Mouse (Mus musculus) 3T3-L1 (cell line): ENCODE data around the gene Polr2f.

Experiments used
- DNase-seq: peaks from one replicate; pipeline ENCODE4 v3.0.0-alpha.2; 2015; ENCODE audit warnings: low read depth, low spot score

Polr2f gene

DNA sequence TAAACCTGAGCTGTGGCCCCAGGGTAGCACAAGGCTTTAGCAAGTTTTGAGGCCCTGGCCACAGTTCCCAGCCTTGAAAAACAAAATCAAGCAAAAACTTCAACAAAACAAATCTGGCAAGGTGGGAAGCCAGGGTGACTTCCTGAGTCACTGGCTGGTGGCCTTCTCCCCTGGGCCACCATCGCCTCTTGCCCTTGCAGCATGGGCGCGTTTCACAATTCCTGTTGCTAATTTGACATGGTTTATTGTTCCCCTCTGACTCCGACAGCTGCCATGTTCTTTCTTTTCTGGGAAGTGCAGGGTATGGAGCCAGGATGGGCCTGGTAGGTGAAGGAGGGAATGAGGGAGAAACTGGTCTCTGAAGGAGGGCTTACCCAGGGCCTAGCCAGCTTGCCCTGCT lies 18.7 kb upstream of the Polr2f start:
- no peak for DNase-seq

DNA sequence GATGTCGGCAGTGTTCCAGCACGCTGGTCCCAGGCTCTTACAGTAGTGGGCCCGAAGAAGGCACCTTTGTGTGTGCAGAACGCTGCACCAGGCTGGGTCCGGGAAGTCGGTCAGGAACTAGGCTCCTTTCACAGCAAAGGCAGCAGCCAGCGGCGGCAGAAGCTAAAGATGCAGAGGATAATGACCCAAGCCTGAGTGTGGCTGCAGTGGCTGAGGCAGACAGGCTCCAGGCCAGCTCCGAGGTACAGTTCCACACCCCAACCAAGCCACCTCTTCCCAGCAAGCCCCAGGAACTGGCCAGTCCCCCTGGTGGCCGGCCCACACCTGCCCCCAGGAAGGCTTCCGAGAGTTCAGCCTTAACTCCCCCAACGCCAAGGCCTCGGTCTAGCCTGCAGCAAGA lies 18.3 kb upstream of the Polr2f start:
- DNase-seq: no peak

DNA sequence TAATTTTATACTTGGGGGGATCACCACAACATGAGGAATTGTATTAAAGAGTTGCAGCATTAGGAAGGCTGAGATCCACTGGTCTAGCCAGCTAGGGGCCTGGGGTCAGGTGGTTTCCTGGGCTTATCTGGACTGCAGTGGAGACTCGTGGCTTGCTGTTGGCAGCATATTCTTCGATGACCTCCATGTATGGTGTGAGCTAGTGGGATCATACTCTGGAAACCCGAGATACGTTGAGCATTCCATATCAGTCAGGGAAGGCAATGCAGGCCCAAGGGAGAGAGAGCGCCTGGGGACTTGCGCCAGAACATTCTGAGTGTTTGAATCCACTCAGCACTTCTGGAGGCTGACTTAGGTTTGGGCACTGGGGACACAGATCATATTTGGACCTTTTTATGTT lies 17.1 kb upstream of the Polr2f start:
- DNase-seq: no peak

DNA sequence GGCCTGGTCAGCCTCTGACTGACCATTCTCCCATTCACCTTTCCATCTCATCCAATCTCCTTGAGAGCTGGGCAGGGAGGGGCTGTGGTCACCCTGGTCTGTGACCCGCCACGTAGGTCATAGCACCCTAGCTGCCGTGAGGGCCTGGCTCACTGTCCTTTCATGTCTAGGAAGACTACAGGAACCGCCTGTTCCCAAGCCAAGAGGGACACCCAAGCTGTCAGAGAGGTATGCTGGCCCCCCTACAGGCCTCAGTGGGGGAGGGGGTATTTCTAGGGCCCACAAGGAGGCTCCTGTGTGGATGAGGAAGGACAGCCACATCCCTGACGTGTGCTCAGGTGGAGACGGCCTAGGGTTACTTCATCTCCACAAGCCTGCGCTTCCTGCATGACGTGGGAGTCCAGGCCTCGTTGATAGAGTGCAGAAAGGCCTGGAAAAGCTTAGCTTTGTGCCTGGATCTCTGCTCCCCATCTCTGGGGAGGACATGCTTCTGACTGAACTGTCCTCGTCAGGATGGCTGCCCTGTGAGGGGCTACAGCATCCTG lies 16.4 kb upstream of the Polr2f start:
- DNase-seq: no peak

DNA sequence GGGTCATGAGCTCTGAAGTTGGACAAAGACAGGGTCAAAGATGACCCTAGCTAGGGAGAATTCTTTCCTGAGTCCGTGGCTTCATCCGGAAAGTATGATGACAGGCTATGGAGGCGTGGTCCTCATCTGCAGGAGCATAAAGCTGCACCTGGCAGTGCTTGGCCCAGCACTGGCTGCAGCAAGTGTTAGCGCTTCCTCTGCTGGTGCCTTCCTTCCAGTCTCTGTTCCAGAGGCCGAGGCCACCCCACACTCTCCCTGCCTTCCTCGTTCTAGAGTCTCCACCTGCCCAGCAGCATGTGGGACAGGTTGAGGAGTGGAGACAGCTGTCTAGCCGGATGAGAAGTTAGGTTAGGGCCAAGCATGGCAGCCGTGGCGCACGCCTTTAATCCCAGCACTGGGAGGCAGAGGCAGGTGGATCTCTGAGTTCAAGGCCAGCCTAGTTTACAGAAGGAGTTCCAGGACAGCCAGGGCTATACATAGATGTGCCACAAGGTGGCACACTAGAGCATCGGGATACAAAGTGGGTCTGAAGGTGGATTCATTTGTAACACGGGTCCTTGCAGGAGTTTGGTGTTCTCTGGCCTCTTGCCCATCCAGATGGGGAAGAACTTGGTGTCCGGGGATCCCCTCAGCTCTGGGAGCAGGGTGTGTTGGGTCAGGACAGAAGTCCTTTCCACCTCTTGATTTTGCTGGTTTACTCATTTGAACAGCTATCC lies 14.4 kb upstream of the Polr2f start:
- DNase-seq: peak; percentile 67

DNA sequence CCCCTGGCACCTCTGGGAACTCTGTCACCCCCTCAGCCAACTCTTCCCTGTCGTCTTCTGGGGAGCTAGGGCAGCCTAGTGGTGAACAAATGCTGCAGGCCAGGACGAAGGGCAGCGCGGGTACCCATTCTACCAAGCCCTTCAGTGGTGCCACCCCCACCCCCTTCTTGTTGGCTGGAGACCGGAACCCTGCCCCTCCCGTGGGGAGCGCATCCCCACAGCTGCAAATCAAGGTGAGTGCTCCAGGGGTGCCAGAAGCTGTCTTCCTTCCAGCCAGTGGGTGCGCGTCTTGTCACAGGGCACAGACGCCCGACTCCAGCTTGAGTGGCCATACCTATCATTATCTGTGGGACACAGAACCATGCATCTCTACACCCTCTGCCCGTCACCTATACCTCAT lies 13.7 kb upstream of the Polr2f start:
- DNase-seq: no peak

DNA sequence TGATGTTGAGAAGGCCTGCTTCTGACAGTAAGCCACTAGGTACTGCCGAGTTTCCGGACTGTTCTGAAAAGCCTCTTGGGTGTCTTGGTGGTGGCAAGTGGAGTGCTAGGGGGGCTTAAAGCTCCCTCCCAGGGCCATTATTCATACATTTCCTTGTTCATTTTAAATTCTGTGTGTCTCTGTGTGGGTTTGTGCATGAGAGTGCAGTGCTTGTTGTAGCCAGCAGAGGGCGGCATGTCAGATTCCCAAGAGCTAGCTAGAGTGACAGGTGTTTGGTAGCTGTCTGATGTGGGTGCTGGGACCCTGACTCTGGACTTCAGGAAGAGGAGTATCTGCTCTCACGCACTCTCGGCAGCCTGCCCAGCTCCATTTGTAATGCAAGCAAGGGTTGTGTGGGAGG lies 12.6 kb upstream of the Polr2f start:
- DNase-seq: peak; percentile 29

DNA sequence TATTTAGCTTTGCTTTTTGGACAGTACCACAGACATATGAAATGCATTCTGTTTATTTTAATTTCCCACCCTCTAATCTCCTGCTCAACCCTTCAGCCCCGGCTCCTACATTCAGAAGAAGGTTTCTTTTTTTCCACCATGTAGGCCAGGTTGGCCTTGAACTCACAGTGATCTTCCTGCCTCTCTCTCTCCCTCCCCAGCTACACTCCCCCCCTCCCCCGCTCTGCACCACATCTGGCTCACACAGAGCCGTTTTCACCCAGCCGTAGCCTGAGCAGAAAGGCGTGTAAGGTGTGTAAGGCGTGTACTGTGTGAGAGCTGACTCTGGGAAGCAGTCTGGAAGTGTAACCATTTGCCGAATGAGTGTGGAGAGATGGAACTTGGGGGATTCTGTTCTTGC lies 11.5 kb upstream of the Polr2f start:
- no peak for DNase-seq

DNA sequence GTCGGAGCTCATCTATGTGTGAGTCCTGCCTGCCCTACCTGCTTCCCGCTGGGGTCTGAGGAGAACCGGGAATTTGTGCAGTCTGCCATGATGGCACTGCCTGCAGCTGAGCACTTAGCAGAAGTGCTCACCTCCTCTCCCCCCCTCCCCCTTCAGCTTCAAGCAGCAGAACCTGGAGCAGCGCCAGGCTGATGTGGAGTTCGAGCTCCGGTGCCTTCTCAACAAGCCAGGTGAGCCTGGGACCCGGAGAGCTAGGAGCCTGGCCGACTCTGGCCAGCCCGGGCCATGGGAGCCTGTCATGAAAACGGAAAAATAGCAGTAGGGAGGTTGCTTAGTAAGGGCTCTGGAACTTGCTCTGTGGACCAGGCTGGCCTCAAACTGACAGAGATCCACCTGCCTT lies 10.0 kb upstream of the Polr2f start:
- DNase-seq: no peak

DNA sequence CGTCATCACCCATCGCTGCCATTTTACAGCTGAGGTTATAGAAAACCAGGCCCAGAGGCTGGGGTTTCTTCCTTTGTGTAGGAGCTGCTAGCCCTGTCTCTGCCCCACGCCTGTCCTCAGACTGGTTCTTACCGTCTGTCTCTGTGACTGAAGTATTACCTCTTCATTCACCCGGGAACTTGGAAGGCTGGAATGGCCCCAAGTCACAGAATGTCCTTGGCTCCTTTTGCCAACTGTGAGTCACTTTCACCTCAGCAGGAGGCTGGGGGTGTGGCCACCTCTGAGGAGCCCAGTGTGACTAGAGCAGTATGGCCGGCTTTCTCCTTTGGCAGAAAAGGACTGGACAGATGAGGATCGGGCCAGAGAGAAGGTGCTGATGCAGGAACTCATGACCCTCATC lies 9.4 kb upstream of the Polr2f start:
- peak; percentile 94 for DNase-seq

DNA sequence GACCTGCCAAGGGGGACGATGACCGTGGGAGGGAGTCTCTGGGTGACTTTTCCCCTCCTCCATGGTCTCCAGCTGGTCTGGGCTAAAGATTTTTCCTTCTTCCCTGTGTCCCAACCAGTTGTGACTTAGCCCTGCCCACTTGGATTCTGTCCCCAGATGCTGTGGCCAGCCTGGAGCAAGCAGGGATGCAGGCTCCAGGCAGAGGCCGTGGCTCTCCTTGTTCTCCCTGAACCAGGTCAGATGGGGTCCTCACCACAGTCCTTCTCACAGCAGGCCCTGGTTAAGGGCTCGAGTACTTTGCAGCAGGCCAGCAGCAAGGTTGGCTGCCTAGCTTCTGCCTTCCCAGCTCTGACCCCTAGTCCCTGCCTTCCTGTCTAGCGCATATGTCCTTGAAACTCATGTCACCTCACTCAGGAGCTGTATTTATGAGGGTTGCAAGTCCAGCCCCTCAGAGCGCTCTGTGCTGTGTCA lies 7.6 kb upstream of the Polr2f start:
- DNase-seq: no peak

DNA sequence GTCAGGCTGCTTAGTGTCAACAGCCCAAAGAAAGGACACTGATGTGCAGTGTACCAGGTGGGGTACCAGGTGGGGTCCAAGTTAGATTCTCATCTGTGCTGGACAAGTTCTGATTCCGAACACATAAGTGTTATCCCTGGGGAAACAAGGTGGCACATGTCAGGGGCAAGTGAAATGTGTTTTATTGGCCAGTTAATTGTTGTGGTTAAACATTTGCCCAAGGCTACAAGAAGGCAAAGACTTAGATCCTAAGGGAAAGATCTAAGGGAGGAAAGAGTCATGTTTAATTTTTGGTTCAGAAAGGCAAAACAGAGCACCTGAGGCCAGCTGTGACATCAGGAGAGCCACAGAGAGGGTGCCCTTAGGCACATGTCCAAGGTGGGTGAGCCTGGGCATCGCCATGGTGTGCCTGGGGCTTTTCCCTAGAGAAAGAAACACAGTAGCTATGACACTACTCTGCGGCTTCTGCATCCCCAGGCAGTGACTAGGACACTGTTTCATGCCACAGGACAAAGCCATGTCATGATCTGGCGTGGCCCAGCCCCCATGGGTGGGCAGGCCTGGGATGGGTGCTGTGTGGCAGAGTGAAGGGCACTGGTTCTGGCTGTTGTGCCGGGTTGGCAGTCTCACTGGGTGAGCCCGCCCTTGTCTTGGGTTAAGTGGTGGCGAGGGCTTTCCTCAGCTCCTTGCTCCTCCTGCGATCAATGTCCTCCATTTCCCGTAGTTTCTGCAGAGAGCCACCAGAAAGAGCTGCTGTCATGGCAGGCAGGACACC lies 6.1 kb upstream of the Polr2f start:
- no peak for DNase-seq

DNA sequence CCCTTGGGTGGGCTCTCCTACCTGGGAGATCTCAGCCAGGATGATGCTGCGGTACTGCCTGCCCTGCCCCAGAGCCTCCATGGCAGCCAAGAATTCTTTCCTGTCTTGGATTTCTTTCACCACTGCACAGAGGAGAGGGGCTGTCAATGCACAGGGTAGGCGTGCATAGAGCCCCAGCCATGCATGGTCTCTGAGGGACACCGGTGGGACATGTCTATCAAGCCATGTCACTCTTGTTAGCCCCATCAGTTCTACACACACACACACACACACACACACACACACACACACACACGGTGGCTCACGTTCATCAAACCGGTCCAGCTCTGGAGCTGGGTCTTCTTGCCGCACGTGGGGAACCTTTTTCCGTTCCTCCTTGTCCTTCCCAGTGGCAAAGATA lies 5.5 kb upstream of the Polr2f start:
- DNase-seq: no peak

DNA sequence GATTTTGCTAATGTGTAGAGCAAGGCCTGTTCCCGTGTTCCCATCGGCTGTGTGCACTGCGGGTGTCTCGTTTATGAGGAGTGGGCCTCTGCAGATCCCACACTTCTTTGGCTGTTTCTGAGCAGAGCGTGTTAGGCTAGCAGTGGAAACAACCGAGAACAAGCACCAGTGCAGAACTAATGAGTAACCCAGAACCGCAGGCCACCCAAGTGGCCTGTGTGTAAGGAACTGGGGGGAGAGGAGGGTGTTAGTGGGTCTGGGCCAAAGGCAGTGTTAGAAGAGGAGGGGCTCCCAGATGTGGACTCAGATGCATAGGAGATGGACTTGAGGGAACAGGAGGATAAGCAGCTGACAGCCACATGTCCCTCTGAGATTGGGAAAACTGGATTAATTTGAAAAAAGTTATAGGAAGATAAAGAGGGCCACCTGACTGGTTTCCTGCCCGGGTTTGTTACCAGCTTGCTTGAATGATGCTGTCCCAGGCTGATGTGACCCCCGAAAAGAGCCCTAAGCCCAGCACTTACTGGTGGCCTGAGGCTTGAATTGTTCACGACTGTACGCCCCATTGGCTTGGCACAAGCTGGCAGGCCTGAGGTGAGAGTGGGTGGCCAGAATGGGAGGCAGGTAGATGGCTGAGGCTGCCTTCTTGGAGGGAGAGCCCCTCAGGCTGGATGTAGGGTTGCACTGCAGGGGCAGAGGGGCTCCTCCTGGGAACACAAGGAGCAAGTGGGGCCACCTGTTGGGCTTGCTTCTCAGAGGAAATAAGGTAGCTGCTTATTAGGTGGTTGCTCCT lies 4.8 kb upstream of the Polr2f start:
- DNase-seq: no peak

DNA sequence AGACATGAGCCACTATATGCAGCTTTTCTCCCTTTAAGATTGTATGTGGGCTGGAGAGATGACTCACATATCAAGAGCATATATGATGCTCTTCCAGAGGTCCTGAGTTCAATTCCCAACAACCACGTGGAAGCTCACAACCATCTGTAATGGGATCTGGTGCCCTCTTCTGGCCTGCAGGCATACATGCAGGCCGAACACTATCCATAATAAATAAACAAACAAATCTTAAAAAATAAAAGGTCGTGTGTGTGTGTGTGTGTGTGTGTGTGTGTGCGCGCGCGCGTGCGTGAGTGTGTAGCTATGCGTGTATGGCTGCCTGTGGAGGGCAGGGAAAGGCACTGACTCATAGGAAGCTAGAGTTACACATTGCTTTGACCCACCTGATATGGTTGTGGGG lies 1.2 kb upstream of the Polr2f start:
- peak; percentile 50 for DNase-seq

DNA sequence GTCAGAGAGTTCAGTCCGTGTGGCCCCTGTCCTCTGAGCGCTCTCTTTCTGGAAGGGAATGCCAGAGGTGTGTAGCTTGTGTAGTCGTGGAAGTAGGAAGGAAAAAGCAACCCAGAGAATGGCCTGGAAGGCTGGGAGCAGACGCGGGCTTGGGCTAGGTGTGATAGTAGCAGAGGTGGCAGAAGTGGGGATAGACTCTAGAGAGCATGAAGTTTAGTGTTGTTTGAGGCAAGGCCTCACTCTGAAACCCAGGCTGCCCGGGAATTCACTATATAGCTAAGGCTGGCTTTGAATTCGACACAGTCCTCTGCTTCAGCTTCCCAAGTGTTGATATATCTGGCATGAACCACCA lies 733 bp downstream of the Polr2f start:
- DNase-seq: no peak

DNA sequence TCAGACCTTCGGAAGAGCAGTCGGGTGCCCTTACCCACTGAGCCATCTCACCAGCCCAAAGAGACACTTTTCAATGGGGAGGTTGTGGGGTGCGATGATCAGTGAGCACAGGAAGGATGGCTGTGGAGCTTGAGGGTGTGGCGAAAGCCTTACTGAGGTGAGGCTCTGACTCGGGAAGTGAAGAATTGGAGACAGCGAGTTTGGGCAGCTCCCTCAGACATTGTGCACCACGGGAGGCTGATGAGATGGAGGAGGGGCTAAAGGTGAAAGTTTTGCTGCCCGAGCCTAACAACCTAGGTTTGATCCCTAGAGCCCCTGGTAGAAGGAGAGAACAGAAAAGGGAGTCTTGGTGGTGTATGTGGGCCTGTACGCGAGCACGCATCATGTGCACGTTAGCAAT lies 2.5 kb downstream of the Polr2f start:
- DNase-seq: no peak

DNA sequence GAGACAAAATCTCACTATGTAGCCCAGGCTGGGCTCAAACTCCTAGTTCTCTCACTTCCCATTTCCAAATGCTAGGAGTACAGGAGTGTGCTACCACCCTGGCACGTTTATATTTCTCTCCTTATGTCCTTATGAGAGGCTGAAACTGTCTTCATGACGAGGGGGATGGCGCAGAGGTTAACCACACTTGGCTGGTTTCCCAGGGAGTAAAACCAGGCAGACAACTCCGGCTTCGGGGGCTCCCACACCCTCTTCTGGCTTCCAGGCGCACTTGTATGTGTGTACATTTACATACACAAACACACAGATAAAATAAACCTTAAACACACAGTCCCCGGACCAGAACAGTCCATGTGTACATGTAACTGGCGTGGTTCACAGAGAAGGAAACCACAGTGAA lies 3.2 kb downstream of the Polr2f start:
- no peak for DNase-seq

DNA sequence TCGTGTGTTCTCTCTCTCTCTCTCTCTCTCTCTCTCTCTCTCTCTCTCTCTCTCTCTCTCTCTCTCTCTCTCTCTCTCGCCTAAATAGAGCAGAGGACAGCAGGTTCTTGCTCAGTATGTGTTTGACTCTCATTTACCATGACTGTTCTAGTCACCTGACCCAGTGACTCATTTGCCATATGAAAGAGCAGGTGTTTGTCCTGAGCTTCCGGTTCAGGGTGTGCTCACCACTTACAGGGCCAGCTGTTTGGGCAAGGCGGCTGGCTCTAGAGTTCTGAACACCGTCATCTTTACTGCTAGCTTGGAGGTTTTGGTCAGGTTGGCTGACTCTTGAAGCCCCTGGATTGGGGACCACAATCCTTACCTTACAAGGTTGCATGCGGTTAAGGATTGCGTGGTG lies 4.7 kb downstream of the Polr2f start:
- DNase-seq: no peak

DNA sequence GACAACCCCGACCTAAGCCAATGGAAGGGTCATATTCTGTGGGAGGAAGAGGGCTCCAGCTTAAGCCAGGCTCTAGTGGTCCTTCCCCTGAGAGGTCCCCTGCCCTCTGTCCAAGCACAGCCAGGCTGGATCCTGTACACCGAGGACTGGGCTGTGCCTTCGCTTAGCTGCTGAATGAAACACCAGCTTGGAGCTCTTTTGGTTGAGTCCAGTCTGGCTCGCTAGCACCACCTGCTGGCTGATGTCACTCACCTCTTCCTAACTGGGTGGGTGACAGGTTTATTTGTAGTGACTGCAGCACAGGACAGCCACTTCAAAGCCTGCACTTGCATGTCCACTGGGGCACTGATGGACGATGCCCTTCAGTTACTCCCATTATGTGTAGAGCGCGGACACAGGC lies 7.7 kb downstream of the Polr2f start:
- DNase-seq: peak; percentile 88

DNA sequence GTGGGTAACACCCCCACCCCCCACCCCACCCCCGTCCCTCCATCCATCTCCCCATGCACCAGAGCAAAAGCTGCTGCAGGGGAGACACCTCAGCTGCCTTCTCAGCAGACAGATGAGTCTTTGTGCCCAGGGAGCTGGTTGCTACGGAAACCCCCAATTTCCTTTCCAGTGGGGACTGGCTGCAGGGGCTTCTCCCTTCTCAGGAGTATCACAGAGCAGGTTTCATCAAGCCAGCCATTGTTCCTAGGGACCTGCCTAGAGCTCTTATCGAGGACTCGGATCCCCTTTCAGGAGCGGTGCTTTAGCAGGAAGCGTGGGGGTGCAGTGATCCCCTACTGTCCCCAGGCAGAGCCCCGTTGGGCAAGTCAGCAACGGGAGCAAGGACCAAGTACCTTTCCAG lies 11.1 kb downstream of the Polr2f start:
- DNase-seq: no peak

DNA sequence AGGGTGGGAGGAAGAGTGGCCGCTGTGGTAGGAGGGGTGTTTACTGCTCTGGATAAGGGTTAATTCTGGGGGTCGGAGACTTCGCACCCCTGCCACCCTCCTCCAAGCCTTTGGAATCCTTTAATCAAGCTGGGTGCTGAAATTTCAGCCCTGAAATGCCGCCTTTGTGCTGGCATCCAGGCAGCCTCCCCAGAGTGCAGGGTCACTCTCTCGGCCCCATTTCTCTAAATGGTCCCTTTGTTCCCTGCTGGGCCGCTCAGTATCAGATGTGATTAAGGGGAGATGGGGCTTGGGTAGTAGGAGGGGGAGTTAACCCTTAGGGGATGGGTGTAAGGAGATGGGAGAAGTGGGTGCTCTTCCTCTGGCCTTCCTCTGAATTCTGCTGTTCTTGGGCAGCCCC lies 11.9 kb downstream of the Polr2f start:
- DNase-seq: no peak
